Mouse (Mus musculus) intestine, postnatal 0 days (tissue): ENCODE measurements at regions not wholly inside any gene's neighbourhood (a gene's known extent, or its start where the extent isn't known, plus 50 kb on each side); places are given as distances from the start of the nearest gene placed in this dataset.

Experiments used
- ATAC-seq: fragments of 200-750 bp; cut with Nextera tagmentation; 2 replicates; pipeline ENCODE4 v1.8.0; 2017; ENCODE audit warnings: mild to moderate bottlenecking, moderate TSS enrichment, moderate library complexity
- H3K27ac ChIP-seq: fragments of 300-500 bp; sonication (generic); 2 replicates; pipeline ENCODE4 v1.5.1; 2014; ENCODE audit warnings: mild to moderate bottlenecking, low read depth, low read length, moderate library complexity
- H3K27me3 ChIP-seq: fragments of 300-500 bp; sonication (generic); replicated peaks from 2 replicates; pipeline ENCODE4 v1.6.1; 2014; ENCODE audit warnings: low read length, mixed read lengths; ENCODE audit not compliant: control insufficient read depth, insufficient read depth
- H3K36me3 ChIP-seq: fragments of 300-500 bp; sonication (generic); 2 replicates; pipeline ENCODE4 v1.6.1; 2014; ENCODE audit warnings: mild to moderate bottlenecking, moderate library complexity; ENCODE audit not compliant: control insufficient read depth, insufficient read depth
- H3K4me1 ChIP-seq: fragments of 300-500 bp; sonication (generic); replicated peaks from 2 replicates; pipeline ENCODE4 v1.6.1; 2014; ENCODE audit warnings: antibody characterized with exemption, low read length, mixed read lengths; ENCODE audit not compliant: control insufficient read depth, insufficient read depth
- H3K4me2 ChIP-seq: fragments of 300-500 bp; sonication (generic); replicated peaks from 2 replicates; pipeline ENCODE4 v1.6.1; 2014; ENCODE audit warnings: low read depth, mild to moderate bottlenecking, moderate library complexity
- H3K4me3 ChIP-seq: fragments of 300-500 bp; sonication (generic); 2 replicates; pipeline ENCODE4 v1.5.1; 2014; ENCODE audit warnings: low read depth, low read length
- H3K9ac ChIP-seq: fragments of 300-500 bp; sonication (generic); 2 replicates; pipeline ENCODE4 v1.6.1; 2014; ENCODE audit warnings: mild to moderate bottlenecking, low read depth, low read length
- H3K9me3 ChIP-seq: fragments of 300-500 bp; sonication (generic); 2 replicates; pipeline ENCODE4 v1.6.1; 2016; ENCODE audit warnings: mixed run types; ENCODE audit not compliant: control insufficient read depth
- CTCF ChIP-seq: sonication (generic); IDR thresholded peaks from 2 replicates; pipeline ENCODE4 v1.5.1; 2016; ENCODE audit warnings: low read depth, mild to moderate bottlenecking, control low read depth, antibody characterized with exemption, moderate library complexity
- WGBS: fragments of 180-500 bp; shearing (Covaris S2); extraction: QIAGEN DNeasy Blood & Tissue Kit; methylation state at CpG from one replicate; pipeline ENCODE4 v1.1.7; 2014; 5-methylcytosine and 5-hydroxymethylcytosine counted together

- 75% methylated on average over 3 of the region's 3 CpGs for WGBS
- no peak overlapping the region for H3K9ac ChIP-seq
- ATAC-seq, result no peak
- peak; percentile 51 for TF ChIP-seq CTCF
- no peaks in the 10 kb centered on the region for H3K36me3 ChIP-seq
- no peaks in the 10 kb centered on the region for H3K9me3 ChIP-seq
- H3K4me2 ChIP-seq, result no peak overlapping the region
- no peaks in the 10 kb centered on the region for H3K27me3 ChIP-seq
- H3K4me3 ChIP-seq, result no peak overlapping the region
- no peak overlapping the region for H3K27ac ChIP-seq
- no peaks in the 10 kb centered on the region for H3K4me1 ChIP-seq
Measured at GRCm38 (mm10) chr13:112009288-112009687, 200.5 kb upstream of the Map3k1 start.

GRCm38 (mm10) chr13:112010464-112010863 lies 201.7 kb upstream of the Map3k1 start:
- Histone ChIP-seq H3K9me3 (no peaks in the 10 kb centered on the region), H3K4me2 (no peak overlapping the region), H3K27ac (no peak overlapping the region), H3K4me1 (no peaks in the 10 kb centered on the region), H3K36me3 (no peaks in the 10 kb centered on the region), H3K4me3 (no peak overlapping the region), H3K9ac (no peak overlapping the region), H3K27me3 (no peaks in the 10 kb centered on the region)
- WGBS, result 61% methylated on average over 8 of the region's 8 CpGs
- TF ChIP-seq CTCF, result no peak
- ATAC-seq, result no peak

- Histone ChIP-seq H3K4me3 (no peak overlapping the region), H3K36me3 (no peaks in the 10 kb centered on the region), H3K4me2 (no peak overlapping the region), H3K4me1 (no peaks in the 10 kb centered on the region), H3K9me3 (no peaks in the 10 kb centered on the region), H3K27ac (no peak overlapping the region), H3K9ac (no peak overlapping the region), H3K27me3 (no peaks in the 10 kb centered on the region)
- 80% methylated on average over 1 of the region's 1 CpGs for WGBS
- no peak for TF ChIP-seq CTCF
- ATAC-seq, result no peak
Measured at GRCm38 (mm10) chr13:112012640-112013039, 203.8 kb upstream of the Map3k1 start.

- Histone ChIP-seq H3K9me3 (no peaks in the 10 kb centered on the region), H3K9ac (no peak overlapping the region), H3K4me2 (no peak overlapping the region), H3K4me3 (no peak overlapping the region), H3K4me1 (no peaks in the 10 kb centered on the region), H3K27ac (no peak overlapping the region), H3K27me3 (no peaks in the 10 kb centered on the region), H3K36me3 (no peaks in the 10 kb centered on the region)
- no peak for TF ChIP-seq CTCF
- WGBS, result 94% methylated on average over 3 of the region's 3 CpGs
- no peak for ATAC-seq
Measured at GRCm38 (mm10) chr13:112015083-112015482, 206.3 kb upstream of the Map3k1 start.

- H3K4me1 ChIP-seq, result no peaks in the 10 kb centered on the region
- ATAC-seq, result no peak
- H3K36me3 ChIP-seq, result no peaks in the 10 kb centered on the region
- H3K4me2 ChIP-seq, result no peak overlapping the region
- TF ChIP-seq CTCF, result no peak
- no peaks in the 10 kb centered on the region for H3K9me3 ChIP-seq
- H3K27me3 ChIP-seq, result no peaks in the 10 kb centered on the region
- H3K27ac ChIP-seq, result no peak overlapping the region
- no peak overlapping the region for H3K9ac ChIP-seq
- H3K4me3 ChIP-seq, result no peak overlapping the region
Measured at GRCm38 (mm10) chr13:112016280-112016679, 207.5 kb upstream of the Map3k1 start.

- Histone ChIP-seq H3K36me3 (no peaks in the 10 kb centered on the region), H3K27me3 (no peaks in the 10 kb centered on the region), H3K4me3 (no peak overlapping the region), H3K4me2 (no peak overlapping the region), H3K9me3 (no peaks in the 10 kb centered on the region), H3K9ac (no peak overlapping the region), H3K4me1 (no peaks in the 10 kb centered on the region), H3K27ac (no peak overlapping the region)
- WGBS, result 90% methylated on average over 7 of the region's 7 CpGs
- ATAC-seq, result no peak
- TF ChIP-seq CTCF, result no peak
Measured at GRCm38 (mm10) chr13:112018497-112019281, 209.9 kb upstream of the Map3k1 start.
